Mouse (Mus musculus): ENCODE data around the gene Il6st.

Il6st gene

DNA sequence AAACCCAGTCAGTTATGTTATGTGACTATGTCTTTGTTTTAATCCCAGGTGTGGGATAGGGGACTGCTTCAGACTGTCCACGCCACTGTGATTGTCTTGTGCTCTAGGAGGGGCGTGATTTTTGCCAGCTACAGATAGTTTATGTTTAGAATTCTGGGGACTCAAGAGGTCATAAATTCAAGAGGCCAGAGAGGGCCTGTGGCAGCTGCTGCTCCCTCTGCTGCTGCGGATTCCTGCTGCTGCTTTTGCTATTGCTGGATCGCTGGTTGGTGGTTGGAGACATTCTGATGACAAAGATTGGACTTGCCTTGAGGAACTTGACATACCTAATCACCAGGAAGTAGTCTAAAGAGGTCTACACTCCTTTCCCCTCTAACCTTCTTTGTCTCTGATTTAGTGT lies 72.7 kb downstream of the Il6st start:
- DNase-seq = no peak

GRCm38 (mm10) chr13:112537065-112537464 lies 73.2 kb downstream of the Il6st start:
- DNase-seq = no peak

GRCm38 (mm10) chr13:112540616-112541015 lies 76.7 kb downstream of the Il6st start:
- DNase-seq = no peak

DNA sequence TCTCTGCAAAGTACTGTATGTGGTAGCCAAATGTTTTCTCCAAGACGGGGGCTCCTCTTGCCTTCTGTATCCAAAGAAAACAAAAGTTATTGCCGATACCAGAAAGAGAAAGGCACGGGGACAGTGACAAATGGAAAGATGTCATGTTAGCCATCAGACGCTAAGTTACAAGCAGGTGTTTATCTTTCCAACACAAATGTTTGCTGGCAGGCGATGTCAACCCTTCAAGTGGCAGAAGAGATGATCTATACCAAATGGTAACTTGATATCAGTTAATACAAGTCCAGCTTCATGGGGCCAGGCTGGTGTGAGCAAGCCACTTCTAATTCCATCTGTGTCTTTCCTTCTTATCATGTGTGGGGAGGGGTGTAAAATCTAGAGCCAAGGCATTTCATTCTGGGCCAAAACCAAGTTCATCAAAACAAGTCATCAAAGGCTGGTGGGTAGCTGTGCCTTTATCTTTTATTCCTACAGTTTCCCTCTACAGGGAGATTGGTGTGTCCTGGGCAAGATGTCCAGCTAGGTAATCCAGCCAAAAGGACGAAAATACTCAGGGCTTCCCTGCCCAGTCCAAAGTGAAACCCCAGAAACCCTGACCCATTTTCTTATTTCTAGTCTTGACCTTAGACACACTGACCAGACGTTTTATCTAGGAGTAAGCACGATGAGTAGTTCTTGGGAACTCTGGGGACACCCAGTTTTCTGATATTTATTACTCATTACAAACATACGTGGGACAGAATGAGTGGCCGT lies 77.5 kb downstream of the Il6st start:
- DNase-seq = no peak

DNA sequence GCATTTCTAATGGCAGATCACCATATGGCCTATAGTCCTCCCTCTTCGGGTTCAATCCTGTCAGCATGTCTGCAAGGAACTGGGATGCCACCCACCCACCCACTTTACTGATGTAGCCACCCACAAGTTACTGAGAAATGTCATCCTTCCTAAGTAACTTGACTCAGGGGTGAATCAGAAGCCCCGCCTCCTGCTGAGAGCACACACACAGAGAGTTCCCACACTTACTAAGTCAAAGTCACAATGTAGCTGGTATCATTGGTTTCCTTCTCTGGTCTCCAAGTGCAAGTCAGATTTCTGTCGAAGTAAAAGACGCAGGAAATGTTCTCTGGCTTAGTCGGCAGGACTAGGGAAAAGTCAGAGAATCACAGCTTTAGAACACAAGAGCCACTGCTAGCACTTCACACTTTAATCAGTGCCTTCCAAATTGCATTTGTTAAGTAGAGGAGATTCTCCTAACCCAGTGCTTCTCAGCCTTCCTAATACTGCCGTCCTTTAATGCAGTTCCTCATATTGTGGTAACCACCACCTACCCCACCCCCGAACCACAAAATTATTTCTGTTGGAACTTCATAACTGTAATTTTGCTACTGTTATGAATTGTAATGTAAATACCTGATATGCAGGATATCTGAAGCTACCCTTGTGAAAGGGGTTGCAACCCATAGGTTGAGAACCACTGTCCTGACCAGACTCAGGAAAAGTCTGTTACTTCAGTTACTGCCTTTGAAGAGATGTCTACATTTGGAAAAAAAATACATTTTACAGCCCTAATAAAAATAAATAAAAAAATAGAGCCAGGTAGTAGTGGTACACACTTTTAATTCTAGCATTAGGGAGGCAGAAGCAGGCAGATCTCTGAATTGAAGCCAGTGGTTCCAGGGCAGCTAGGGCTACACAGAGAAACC lies 88.0 kb downstream of the Il6st start:
- no peak for DNase-seq

- DNase-seq = no peak
Observed at GRCm38 (mm10) chr13:112553304-112553703, 89.4 kb downstream of the Il6st start.

- DNase-seq = no peak
Observed at GRCm38 (mm10) chr13:112556501-112556900, 92.6 kb downstream of the Il6st start.

All from cerebellum, adult 18-20 months (tissue).